Mouse (Mus musculus): ENCODE data around the gene Elmo1. TPM values are rescaled to one million over a fixed set of nuclear protein-coding genes. Genes with fewer than 3 reads are reported as not detected.

The Elmo1 gene
- total and polyA plus RNA-seq, 2 experiments from 2014 or later = 35.2 to 36.4 TPM

DNA sequence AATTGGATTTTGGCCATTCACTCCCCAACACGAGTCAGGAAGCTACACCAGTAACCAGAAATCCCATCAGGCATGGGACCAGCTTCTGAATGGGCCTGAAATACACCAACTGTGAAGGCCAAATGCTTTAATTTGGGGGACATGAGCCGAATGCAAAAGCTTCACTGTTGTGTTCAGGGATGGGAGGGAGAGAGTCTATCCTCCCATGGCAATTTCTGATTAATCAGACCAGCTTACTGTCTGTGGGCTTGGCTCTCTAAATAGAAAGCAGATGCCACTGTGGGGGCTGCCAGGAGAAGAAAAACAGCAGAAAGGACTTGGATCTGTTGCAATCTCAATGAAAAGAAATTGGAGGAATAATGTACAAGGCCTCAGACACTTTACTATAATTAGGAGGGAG lies 545.2 kb downstream of the Elmo1 start:
- H3K27me3 ChIP-seq (ENCODE audit: insufficient read depth, low read length) = no peaks in the 10 kb centered on the region
- no peaks in the 10 kb centered on the region for H3K4me1 ChIP-seq (ENCODE audit: insufficient read depth, low read length)
- no peak overlapping the region for H3K4me2 ChIP-seq (ENCODE audit: low read depth, low read length, poor library complexity, severe bottlenecking)
- no peaks in the 10 kb centered on the region for H3K36me3 ChIP-seq (ENCODE audit: insufficient read depth, low read length)
- ATAC-seq (ENCODE audit: low FRiP score) (no peak), DNase-seq (ENCODE audit: low spot score) (peak; percentile 79)
- WGBS = 53% methylated on average over 2 of the region's 2 CpGs
- H3K4me3 ChIP-seq (ENCODE audit: low read depth, low read length) = no peak overlapping the region
- H3K9me3 ChIP-seq (ENCODE audit: low read length) = no peaks in the 10 kb centered on the region
- no peak overlapping the region for H3K27ac ChIP-seq (ENCODE audit: low read depth, low read length)
- TF ChIP-seq CTCF (IDR thresholded peaks at IDR 0.05) = no peak
- H3K9ac ChIP-seq (replicated peaks; ENCODE audit: low read length, poor library complexity, severe bottlenecking) = no peak overlapping the region
